Mouse (Mus musculus): ENCODE data around the gene Uqcc2.

Gene Uqcc2

GRCm38 (mm10) chr17:27154256-27154655, 20.5 kb upstream of the Uqcc2 start:
- peak; percentile 73 for DNase-seq

DNA sequence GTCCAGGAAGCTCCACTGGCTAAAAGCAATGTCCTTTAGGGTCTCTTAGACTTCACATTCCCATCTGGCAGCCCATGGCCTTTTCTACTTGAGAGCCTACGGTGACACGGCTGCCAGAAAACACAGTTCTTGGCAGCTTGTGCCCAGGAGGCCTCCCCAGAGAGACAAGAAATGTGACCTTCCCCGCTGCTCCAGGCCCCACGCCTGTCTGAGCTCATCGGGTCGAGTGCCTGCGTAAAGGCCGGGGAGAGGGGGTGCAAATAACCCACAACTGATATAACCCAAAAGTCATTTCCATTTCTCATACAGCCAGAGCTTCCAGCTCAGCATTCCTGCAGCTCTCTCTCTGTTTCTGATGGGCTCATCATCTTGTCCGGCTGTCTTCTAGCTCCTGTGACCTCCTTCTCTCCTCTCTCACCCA, 20.1 kb upstream of the Uqcc2 start:
- DNase-seq: no peak

DNA sequence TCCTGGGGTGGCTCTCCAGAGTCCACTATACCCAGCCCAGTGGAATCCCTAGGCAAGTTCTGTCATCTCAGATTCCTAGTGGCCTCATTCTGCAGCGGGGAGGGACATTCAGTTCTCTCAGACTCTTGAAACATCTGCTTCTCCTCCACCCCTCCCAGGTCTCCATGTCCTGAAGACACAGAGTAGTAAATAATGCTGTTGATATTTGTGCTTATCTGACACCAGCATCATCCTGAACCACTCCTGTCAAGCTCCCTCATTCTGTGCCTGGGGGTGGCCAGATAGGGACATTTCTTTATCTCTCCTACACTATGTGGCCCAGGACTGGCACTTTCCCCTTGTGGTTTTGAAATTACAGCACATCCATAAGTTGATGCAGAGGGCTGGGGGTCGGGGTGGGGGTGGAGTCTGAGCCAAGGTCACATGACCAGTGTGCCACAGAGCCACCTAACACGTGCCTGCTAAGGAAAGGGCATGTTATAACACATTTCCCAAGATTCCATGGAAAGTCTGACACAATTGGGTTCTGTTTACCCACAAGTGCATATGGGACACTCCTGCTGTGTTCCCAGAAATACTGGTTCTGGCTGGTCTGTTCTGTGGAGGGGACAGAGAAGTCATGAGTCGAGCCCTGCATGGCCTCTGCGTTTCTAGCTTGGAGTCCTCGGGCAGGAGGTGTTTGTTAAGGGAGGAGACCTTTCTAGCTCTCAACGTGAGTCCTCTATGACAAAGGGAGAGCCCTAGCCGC, 19.4 kb upstream of the Uqcc2 start:
- DNase-seq: no peak

- DNase-seq: no peak
Observed at GRCm38 (mm10) chr17:27151411-27151810, 17.7 kb upstream of the Uqcc2 start.

GRCm38 (mm10) chr17:27150871-27151270, 17.2 kb upstream of the Uqcc2 start:
- no peak for DNase-seq

DNA sequence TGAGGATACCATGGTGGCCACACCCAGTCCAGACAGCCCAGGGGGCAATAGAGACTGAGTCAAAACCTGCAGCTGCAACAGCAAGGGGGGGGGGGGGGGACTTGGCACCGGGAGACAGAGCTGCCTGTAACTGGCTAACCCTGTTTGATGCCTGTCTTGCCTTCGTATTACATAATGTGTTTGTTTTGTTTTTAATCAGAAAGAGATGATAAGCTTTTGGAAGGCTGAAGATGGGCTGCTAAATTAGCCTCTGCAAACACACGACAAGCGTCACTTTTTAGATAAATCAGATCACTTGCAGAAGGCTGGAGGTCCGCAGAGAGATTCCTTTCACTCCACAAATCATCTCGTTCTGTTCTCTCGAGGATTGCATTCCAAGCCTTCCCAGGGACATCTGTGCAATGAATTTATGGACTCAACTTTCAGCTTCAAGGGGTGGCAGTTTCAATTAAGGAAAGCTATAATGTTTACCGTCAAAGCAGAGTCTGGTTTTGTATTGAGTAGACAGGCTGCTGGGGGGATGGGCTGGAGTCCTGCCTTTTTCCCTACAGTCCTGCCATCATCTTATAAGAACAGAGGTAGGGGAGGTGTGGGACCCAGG, 12.7 kb upstream of the Uqcc2 start:
- no peak for DNase-seq

GRCm38 (mm10) chr17:27144152-27144551, 10.4 kb upstream of the Uqcc2 start:
- no peak for DNase-seq

GRCm38 (mm10) chr17:27141971-27142450, 8.3 kb upstream of the Uqcc2 start:
- DNase-seq: no peak

DNA sequence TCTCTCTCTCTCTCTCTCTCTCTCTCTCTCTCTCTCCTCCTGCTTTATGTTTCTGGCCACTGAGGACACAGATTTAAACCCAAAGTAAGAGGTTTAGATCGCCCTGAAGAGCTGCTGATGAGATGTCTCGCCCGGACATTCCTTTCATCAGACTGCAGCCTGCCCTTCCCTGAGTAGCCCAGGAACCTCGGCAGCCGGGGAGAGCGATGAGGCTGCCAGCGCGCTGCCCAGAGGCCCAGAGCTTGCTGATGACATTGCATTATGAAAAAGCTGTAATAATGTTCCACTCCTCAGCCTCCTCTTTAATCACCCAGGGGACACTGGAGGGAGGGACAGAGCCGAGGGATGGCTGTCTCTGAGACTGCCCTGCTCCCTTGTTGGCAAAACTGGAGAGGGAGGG, 6.5 kb upstream of the Uqcc2 start:
- no peak for DNase-seq

DNA sequence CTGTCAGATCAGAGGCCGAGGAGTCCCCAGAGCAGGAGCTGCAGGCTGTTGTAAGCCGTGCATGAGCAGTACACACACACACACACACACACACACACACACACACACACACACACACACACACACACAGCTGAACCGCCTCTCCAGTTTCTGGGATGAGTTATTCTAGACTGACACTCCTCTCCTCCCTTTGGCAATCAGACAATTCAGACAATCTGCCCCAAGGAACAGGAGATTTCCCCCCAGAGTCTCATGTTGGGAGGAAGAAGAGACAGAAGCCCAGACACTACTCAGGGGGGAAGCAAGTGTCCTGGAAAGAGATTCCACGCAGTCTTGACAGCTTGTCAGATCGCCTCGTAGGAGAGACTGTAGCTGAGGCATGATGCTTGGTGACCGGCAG, 5.6 kb upstream of the Uqcc2 start:
- no peak for DNase-seq

- DNase-seq: no peak
Observed at GRCm38 (mm10) chr17:27138396-27138795, 4.7 kb upstream of the Uqcc2 start.

DNA sequence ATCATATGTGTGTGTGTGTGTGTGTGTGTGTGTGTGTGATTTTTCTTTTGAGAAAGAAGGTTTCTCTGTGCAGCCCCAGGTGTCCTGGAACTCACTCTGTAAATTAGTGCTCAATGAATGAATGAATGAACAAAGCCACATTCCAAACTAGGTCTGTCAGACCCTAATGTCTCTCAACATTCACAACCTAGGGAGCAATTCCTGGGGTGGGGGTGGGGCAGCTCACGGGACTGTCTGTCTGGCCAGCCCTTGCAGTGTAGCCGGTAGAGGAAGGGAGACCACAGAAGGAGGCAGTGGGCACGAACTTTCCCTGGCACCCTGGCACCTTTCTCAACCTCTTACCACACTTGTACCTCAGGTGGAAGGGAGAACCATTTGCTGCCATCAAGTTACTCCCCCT, 999 bp upstream of the Uqcc2 start:
- DNase-seq: no peak

GRCm38 (mm10) chr17:27134187-27134586, 471 bp upstream of the Uqcc2 start:
- no peak for DNase-seq

GRCm38 (mm10) chr17:27132238-27132637, 1.5 kb downstream of the Uqcc2 start:
- DNase-seq: no peak

- DNase-seq: no peak
Observed at GRCm38 (mm10) chr17:27131240-27131665, 2.5 kb downstream of the Uqcc2 start.

DNA sequence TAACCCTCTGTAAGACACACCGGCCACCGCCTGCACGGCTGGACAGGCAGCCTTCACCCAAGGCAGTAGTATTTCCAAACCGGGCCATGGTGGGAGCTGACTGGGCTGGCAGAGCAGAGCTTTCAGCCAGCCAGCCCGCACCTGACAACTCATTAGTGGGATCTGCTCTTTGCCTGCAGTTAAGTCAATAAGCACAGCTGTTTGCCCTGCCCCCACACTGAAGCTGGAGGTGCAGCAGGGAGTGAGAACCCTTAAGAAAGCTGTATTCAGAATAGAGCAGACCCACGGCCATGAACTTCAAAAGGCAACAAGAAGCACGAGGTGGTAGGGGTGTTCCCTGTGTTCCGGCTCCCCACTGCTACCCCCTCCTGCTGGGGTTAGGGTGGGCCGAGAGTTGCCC, 3.5 kb downstream of the Uqcc2 start:
- DNase-seq: no peak

DNA sequence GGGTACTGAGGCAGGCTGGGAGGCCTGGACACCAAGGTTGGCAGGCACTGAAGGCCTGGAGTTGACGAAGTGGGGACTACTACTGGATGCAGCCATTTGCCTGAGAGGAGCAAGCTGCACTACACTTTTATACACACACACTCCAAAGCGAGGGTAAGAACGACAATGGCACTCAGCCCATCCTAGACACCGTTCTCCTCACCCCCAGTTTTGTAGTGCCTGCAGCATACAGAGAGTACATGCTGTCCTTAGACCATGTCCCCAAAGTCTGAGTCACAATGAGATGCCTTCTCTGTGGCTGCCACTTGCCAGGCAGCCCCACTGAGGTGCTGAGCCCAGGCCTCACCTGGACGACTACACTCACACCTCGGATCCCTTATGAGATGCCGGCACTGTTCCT, 3.9 kb downstream of the Uqcc2 start:
- DNase-seq: no peak

DNA sequence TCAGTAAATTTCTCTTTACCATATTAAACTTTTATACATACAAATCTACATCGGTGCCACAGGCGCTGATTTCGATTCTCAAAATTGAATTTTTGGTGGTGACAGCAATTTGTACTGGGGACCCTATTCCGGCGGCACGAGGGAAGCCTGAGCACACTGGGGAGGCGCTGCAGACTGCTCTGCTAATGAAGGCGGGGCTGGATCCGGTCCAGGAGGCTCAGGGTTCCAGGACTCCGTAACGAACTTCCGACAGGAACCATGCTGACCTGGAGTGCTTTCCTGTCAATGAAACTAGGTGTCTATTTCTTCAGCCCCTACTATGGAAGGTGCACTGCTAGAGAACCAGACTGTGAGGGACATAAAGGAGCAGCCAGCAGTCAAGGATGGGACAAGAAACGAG, 4.4 kb downstream of the Uqcc2 start:
- no peak for DNase-seq

GRCm38 (mm10) chr17:27128189-27128588, 5.5 kb downstream of the Uqcc2 start:
- no peak for DNase-seq

DNA sequence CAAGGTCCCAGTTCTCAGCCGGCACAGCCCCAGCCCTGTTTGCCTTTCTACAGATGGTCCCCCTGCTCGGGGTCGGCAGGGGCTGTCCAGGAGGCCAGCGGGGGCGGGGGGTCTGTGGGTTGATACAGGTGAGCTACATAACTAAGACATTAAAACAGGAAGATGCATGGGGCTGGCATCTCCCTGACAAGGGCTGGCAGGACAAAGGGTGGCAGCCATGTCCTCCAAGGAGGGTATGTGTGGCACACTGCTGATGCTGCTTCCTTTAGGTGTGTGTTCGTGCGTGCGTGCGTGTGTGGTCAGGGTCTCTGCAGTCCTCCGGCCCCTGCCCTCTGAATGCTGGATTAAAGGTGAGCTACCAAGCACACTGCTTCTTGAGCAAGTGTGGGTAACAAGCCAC, 6.7 kb downstream of the Uqcc2 start:
- DNase-seq: no peak

GRCm38 (mm10) chr17:27125669-27126202, 8.0 kb downstream of the Uqcc2 start:
- no peak for DNase-seq

DNA sequence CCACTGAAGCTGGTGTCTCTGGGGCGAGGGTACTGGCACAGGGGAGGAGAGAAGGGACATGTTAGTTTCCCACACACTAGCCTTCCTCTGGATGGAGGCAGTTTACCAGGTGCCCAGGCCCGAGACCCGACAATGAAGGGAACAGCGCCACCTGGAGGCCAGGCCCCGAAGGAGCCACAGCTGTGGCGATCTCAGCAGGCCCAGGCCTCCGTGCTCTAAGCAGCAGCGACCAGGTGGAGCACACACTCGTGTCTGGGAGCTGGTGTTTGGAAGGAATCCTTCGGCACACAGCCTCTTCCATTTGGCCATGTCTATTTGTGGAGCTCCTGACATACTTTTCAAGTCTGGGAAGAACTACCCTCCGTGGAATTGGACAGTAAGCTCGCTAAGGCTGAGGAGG, 8.5 kb downstream of the Uqcc2 start:
- peak; percentile 70 for DNase-seq

DNA sequence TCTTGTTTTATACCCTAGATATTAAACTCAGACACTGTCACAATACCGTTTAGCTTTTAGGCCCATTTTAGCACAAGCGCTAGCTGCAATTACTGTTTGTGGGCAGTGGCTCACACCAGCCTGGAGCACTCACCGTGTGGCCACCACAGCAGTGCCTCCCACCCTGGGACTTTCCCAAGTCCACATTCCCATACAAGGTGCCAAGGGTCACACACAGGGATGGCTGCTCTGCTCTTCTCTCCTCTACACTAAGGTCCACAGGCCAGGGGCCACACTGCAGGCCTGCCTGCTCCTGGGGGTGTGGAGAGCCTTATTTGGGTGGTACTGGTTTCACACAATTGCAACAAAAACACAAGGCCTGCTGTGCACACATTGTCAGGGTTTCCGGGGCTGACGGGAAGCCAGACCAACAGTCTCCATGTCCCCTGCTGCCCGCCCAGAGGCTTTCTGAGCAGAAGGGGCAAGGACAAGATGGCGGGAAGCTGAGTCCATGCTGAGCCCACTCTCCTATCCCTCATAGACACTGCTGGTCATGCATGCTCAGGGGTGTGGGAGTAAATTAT, 9.8 kb downstream of the Uqcc2 start:
- DNase-seq: no peak

GRCm38 (mm10) chr17:27123103-27123502, 10.6 kb downstream of the Uqcc2 start:
- DNase-seq: no peak

Measured in layer of hippocampus, adult 9-11 months (tissue).